Mouse (Mus musculus) MEL (cell line): Measurements from ENCODE around the gene Ppp1r1a. TPM values are rescaled to one million over a fixed set of nuclear protein-coding genes. Genes with fewer than 3 reads are reported as not detected.

Experiments
- DNase-seq: peaks from one replicate; pipeline ENCODE4 v3.0.0; 2011; ENCODE audit warnings: low read depth, low spot score
- H3K27ac ChIP-seq: 2 replicates; pipeline ENCODE4 v1.5.1; 2012; ENCODE audit warnings: low read depth, mild to moderate bottlenecking, control low read depth, low read length, moderate library complexity; ENCODE audit not compliant: control insufficient read depth
- H3K27me3 ChIP-seq, 2 experiments: fragments of 150-350 bp in 1 of 2; sonication (generic) in 1 of 2; 2 replicates each; pipeline ENCODE4 v1.6.1; 2012; ENCODE audit warnings: low read length in 2 of 2, mild to moderate bottlenecking in 2 of 2, improper control_type of control experiment in 1 of 2, moderate library complexity in 1 of 2; ENCODE audit not compliant: insufficient read depth in 2 of 2, control insufficient read depth in 1 of 2
- H3K36me3 ChIP-seq, 2 experiments: 2 replicates each; pipeline ENCODE4 v1.6.1; 2012 to 2014; ENCODE audit warnings: low read length in 2 of 2, improper control_type of control experiment in 1 of 2, inconsistent platforms in 1 of 2, mild to moderate bottlenecking in 1 of 2; ENCODE audit not compliant: insufficient read depth in 2 of 2, control insufficient read depth in 1 of 2
- H3K4me1 ChIP-seq, 2 experiments: fragments of 150-350 bp in 1 of 2; sonication (generic) in 1 of 2; 2 replicates each; pipeline ENCODE4 v1.6.1; 2012; ENCODE audit warnings: low read length in 2 of 2, improper control_type of control experiment in 1 of 2, mild to moderate bottlenecking in 1 of 2; ENCODE audit not compliant: insufficient read depth in 2 of 2, control insufficient read depth in 1 of 2
- H3K4me3 ChIP-seq, 2 experiments: fragments of 150-350 bp in 1 of 2; sonication (generic) in 1 of 2; 2 replicates each; pipeline ENCODE4 v1.5.1; 2012; ENCODE audit warnings: low read depth in 2 of 2, low read length in 2 of 2, mild to moderate bottlenecking in 2 of 2, moderate library complexity in 2 of 2, control low read depth in 1 of 2, improper control_type of control experiment in 1 of 2; ENCODE audit not compliant: control insufficient read depth in 1 of 2, insufficient read depth in 1 of 2
- H3K79me2 ChIP-seq: 2 replicates; pipeline ENCODE4 v1.6.1; 2012; ENCODE audit warnings: mild to moderate bottlenecking, low read length, moderate library complexity; ENCODE audit not compliant: control insufficient read depth, poor library complexity, insufficient read depth
- H3K9ac ChIP-seq: 2 replicates; pipeline ENCODE4 v1.6.1; 2012; ENCODE audit warnings: low read depth, mild to moderate bottlenecking, control low read depth, low read length, moderate library complexity; ENCODE audit not compliant: control insufficient read depth, poor library complexity, severe bottlenecking
- H3K9me3 ChIP-seq: fragments of 150-350 bp; sonication (generic); replicated peaks from 2 replicates; pipeline ENCODE4 v1.6.1; 2012; ENCODE audit warnings: mild to moderate bottlenecking, low read length, improper control_type of control experiment, moderate library complexity; ENCODE audit not compliant: insufficient read depth
- BHLHE40 ChIP-seq: IDR thresholded peaks from 2 replicates; pipeline ENCODE4 v1.6.1; 2012; ENCODE audit warnings: low read depth, mild to moderate bottlenecking, inconsistent platforms, low read length, improper control_type of control experiment, borderline replicate concordance
- CTCF ChIP-seq, 3 experiments: IDR thresholded peaks in 2 of 3; conservative IDR thresholded peaks in 1 of 3; 2 replicates each; pipeline ENCODE4 v1.5.1; 2011 to 2012; ENCODE audit warnings: low read length in 3 of 3, low read depth in 2 of 3, mild to moderate bottlenecking in 2 of 3, improper control_type of control experiment in 1 of 3, inconsistent platforms in 1 of 3, mixed read lengths in 1 of 3, moderate library complexity in 1 of 3; ENCODE audit not compliant: control insufficient read depth in 1 of 3, insufficient read depth in 1 of 3, poor library complexity in 1 of 3, severe bottlenecking in 1 of 3
- ELF1 ChIP-seq: IDR thresholded peaks from 2 replicates; pipeline ENCODE4 v1.6.1; 2014; ENCODE audit warnings: low read depth, mild to moderate bottlenecking, inconsistent platforms, low read length, improper control_type of control experiment, moderate library complexity
- GABPA ChIP-seq: IDR thresholded peaks from 2 replicates; pipeline ENCODE4 v1.6.1; 2012; ENCODE audit warnings: low read depth, mild to moderate bottlenecking, inconsistent platforms, low read length, improper control_type of control experiment, moderate library complexity
- GATA1 ChIP-seq: IDR thresholded peaks from 2 replicates; pipeline ENCODE4 v1.6.1; 2011; ENCODE audit warnings: low read depth, low read length, improper control_type of control experiment
- JUND ChIP-seq: IDR thresholded peaks from 2 replicates; pipeline ENCODE4 v1.6.1; 2011; ENCODE audit warnings: low read depth, mild to moderate bottlenecking, improper control_type of control experiment, low read length
- MAX ChIP-seq: IDR thresholded peaks from 2 replicates; pipeline ENCODE4 v1.6.1; 2011; ENCODE audit warnings: low read length, improper control_type of control experiment
- MXI1 ChIP-seq: IDR thresholded peaks from 2 replicates; pipeline ENCODE4 v1.6.1; 2011; ENCODE audit warnings: mild to moderate bottlenecking, low read depth, low read length, improper control_type of control experiment
- MYB ChIP-seq: IDR thresholded peaks from 2 replicates; pipeline ENCODE4 v1.6.1; 2011; ENCODE audit warnings: mild to moderate bottlenecking, low read depth, low read length, improper control_type of control experiment
- NRF1 ChIP-seq: IDR thresholded peaks from 2 replicates; pipeline ENCODE4 v1.6.1; 2014; ENCODE audit warnings: low read depth, mild to moderate bottlenecking, inconsistent platforms, low read length, improper control_type of control experiment, moderate library complexity; ENCODE audit not compliant: poor library complexity, insufficient read depth, severe bottlenecking
- POLR2AphosphoS2 ChIP-seq: IDR thresholded peaks from 2 replicates; pipeline ENCODE4 v1.6.1; 2011; ENCODE audit warnings: low read length, improper control_type of control experiment
- RAD21 ChIP-seq: IDR thresholded peaks from 2 replicates; pipeline ENCODE4 v1.6.1; 2011; ENCODE audit warnings: mild to moderate bottlenecking, low read depth, low read length, improper control_type of control experiment
- SMC3 ChIP-seq: IDR thresholded peaks from 2 replicates; pipeline ENCODE4 v1.6.1; 2011; ENCODE audit warnings: low read depth, low read length, improper control_type of control experiment
- TAL1 ChIP-seq: IDR thresholded peaks from 2 replicates; pipeline ENCODE4 v1.6.1; 2012; ENCODE audit warnings: mild to moderate bottlenecking, inconsistent platforms, low read length, moderate library complexity, mixed read lengths
- TBP ChIP-seq: IDR thresholded peaks from 2 replicates; pipeline ENCODE4 v1.8.0; 2011; ENCODE audit warnings: low read depth, low read length, improper control_type of control experiment
- TCF12 ChIP-seq: IDR thresholded peaks from 2 replicates; pipeline ENCODE4 v1.6.1; 2014; ENCODE audit warnings: low read depth, mild to moderate bottlenecking, inconsistent platforms, low read length, improper control_type of control experiment, moderate library complexity
- UBTF ChIP-seq: IDR thresholded peaks from 2 replicates; pipeline ENCODE4 v1.6.1; 2012; ENCODE audit warnings: low read depth, mild to moderate bottlenecking, inconsistent platforms, low read length, improper control_type of control experiment, moderate library complexity, borderline replicate concordance; ENCODE audit not compliant: insufficient read depth
- USF1 ChIP-seq: IDR thresholded peaks from 2 replicates; pipeline ENCODE4 v1.6.1; 2014; ENCODE audit warnings: low read depth, mild to moderate bottlenecking, inconsistent platforms, low read length, improper control_type of control experiment, moderate library complexity
- USF2 ChIP-seq, 2 experiments: IDR thresholded peaks; 2 replicates each; pipeline ENCODE4 v1.6.1; 2011 to 2012; ENCODE audit warnings: improper control_type of control experiment in 2 of 2, low read length in 2 of 2, borderline replicate concordance in 1 of 2, inconsistent platforms in 1 of 2, low read depth in 1 of 2, mild to moderate bottlenecking in 1 of 2; ENCODE audit not compliant: insufficient read depth in 1 of 2
- ZC3H11A ChIP-seq: IDR thresholded peaks from 2 replicates; pipeline ENCODE4 v1.6.1; 2012; ENCODE audit warnings: low read depth, mild to moderate bottlenecking, inconsistent platforms, low read length, improper control_type of control experiment
- ZKSCAN1 ChIP-seq: IDR thresholded peaks from 2 replicates; pipeline ENCODE4 v1.6.1; 2012; ENCODE audit warnings: low read depth, mild to moderate bottlenecking, inconsistent platforms, low read length, improper control_type of control experiment, moderate library complexity
- ZMIZ1 ChIP-seq: IDR thresholded peaks from 2 replicates; pipeline ENCODE4 v1.6.1; 2012; ENCODE audit warnings: low read depth, mild to moderate bottlenecking, inconsistent platforms, low read length, improper control_type of control experiment, moderate library complexity
- ZNF384 ChIP-seq: IDR thresholded peaks from 2 replicates; pipeline ENCODE4 v1.6.1; 2012; ENCODE audit warnings: low read depth, mild to moderate bottlenecking, inconsistent platforms, low read length, improper control_type of control experiment
- polyA plus RNA-seq, 2 experiments: library from polyadenylated mRNA; stranded (reverse) in 1 of 2; unstranded in 1 of 2; fragments of >175 nt in 1 of 2; fragments of >200 nt in 1 of 2; gene quantifications; 2 replicates each; pipeline versions ENCODE4 v1.2.1 to v1.2.4; 2012; ENCODE audit warnings: low replicate concordance in 2 of 2, low read depth in 1 of 2; ENCODE audit not compliant: insufficient read length in 2 of 2, insufficient read depth in 1 of 2, missing spikeins in 1 of 2
- total RNA-seq: library from RNA; depleted of rRNA; stranded (reverse); fragments of 300-350 nt; gene quantifications from 2 replicates; pipeline ENCODE4 v1.2.3, GENCODE M21; 2012

The Ppp1r1a gene
- total and polyA plus RNA-seq, 3 experiments, result not detected

DNA sequence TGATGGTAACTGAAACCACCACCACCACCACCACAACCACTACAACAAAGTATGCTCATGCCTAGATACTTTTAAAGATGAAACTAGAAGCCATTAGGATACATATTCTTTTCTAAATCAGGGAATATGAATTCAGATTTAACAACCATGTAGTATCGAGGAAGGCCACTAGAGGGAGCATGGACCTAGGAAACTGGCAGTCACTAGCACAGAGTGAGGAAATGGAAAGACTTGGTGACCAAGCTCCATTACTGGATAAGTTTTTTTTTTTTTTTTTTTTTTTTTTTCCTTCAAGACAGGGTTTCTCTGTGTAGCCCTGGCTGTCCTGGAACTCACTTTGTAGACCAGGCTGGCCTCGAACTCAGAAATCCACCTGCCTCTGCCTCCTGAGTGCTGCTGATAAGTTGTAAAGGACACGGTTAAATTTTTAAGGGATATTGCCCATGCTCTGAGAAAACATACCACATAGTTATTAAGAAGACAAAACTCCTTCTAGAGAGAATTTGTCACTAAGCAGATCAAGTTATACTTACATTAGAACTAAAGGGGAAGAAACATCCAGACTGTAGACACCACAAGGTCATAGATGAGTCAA, 14.4 kb upstream of the Ppp1r1a start:
- peak; percentile 52 to 64 (median 55) for TF ChIP-seq CTCF (IDR thresholded peaks at IDR 0.05 in 2 of 3, conservative IDR thresholded peaks at IDR 0.05 in 1 of 3; ENCODE audit: control insufficient read depth in 1 of 3, insufficient read depth in 1 of 3, low read depth in 2 of 3, low read length in 3 of 3, poor library complexity in 1 of 3, severe bottlenecking in 1 of 3)
- TF ChIP-seq ZMIZ1, result no peak
- TF ChIP-seq ZC3H11A, result peak; percentile 70
- TF ChIP-seq NRF1, result no peak
- peak; percentile 62; the same call in 1 of the 2 replicates for TF ChIP-seq ZNF384
- TF ChIP-seq BHLHE40, result no peak
- TF ChIP-seq JUND, result no peak
- TF ChIP-seq UBTF, result no peak
- no peak for TF ChIP-seq USF2 (IDR thresholded peaks at IDR 0.05; ENCODE audit: borderline replicate concordance in 1 of 2, insufficient read depth in 1 of 2, low read depth in 1 of 2, low read length in 2 of 2)
- TF ChIP-seq ELF1, result no peak
- TF ChIP-seq RAD21, result peak; percentile 79
- TF ChIP-seq TCF12, result no peak
- no peak for TF ChIP-seq ZKSCAN1
- TF ChIP-seq SMC3, result peak; percentile 61
- no peaks in the 10 kb centered on the region for H3K79me2 ChIP-seq
- no peaks in the 10 kb centered on the region for H3K27me3 ChIP-seq
- H3K36me3 ChIP-seq, result no peaks in the 10 kb centered on the region
- H3K4me3 ChIP-seq, result no peak overlapping the region
- no peaks in the 10 kb centered on the region for H3K9me3 ChIP-seq
- DNase-seq, result peak; percentile 52
- no peak overlapping the region for H3K27ac ChIP-seq
- no peak overlapping the region for H3K9ac ChIP-seq
- no peaks in the 10 kb centered on the region for H3K4me1 ChIP-seq

DNA sequence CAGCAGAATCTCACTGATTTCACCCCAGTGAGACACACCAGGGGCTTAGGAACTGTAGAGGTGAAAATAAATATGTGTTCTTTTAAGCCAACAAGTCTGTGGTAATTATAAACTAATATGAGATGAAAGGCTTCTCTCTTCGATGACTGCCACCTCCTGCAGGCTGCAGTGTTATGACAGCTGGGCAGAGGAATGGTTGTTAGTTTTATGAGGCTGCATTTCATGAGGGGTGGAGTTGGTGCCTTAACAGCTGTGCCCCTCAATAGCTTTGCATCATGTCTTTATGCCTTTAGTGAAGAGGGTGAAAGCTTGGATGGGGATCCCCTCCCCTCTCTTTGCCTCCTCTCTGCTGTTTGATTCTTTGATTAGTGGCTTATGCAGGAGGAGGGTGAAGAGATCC, 13.2 kb upstream of the Ppp1r1a start:
- H3K4me3 ChIP-seq, result no peak overlapping the region
- no peak overlapping the region for H3K9ac ChIP-seq
- no peaks in the 10 kb centered on the region for H3K36me3 ChIP-seq
- H3K27ac ChIP-seq, result no peak overlapping the region
- no peaks in the 10 kb centered on the region for H3K9me3 ChIP-seq
- no peaks in the 10 kb centered on the region for H3K79me2 ChIP-seq
- H3K4me1 ChIP-seq, result no peaks in the 10 kb centered on the region
- no peak for DNase-seq
- H3K27me3 ChIP-seq, result no peaks in the 10 kb centered on the region
- TF ChIP-seq ZC3H11A, result no peak
- TF ChIP-seq TBP, result no peak
- no peak for TF ChIP-seq RAD21
- no peak for TF ChIP-seq JUND
- no peak for TF ChIP-seq GABPA
- no peak for TF ChIP-seq USF1
- no peak for TF ChIP-seq POLR2AphosphoS2
- TF ChIP-seq BHLHE40, result no peak
- TF ChIP-seq TAL1, result no peak
- no peak for TF ChIP-seq UBTF
- no peak for TF ChIP-seq GATA1
- TF ChIP-seq MAX, result no peak
- no peak for TF ChIP-seq MXI1
- TF ChIP-seq MYB, result no peak
- no peak for TF ChIP-seq USF2 (IDR thresholded peaks at IDR 0.05; ENCODE audit: borderline replicate concordance in 1 of 2, insufficient read depth in 1 of 2, low read depth in 1 of 2, low read length in 2 of 2)
